Mouse (Mus musculus) forebrain, embryonic 11.5 days (tissue): Measurements from ENCODE around the gene Zbed6. TPM values are rescaled to one million over a fixed set of nuclear protein-coding genes. Genes with fewer than 3 reads are reported as not detected.
"Not testable (repeated sequence)": the region's sequence is repeated elsewhere in the genome, so short reads cannot be mapped to it uniquely, and the experiment has no call there.

Experiments
- ATAC-seq: fragments of 200-750 bp; cut with Nextera tagmentation; replicated peaks from 2 replicates; pipeline ENCODE4 v1.8.0; 2017; ENCODE audit warnings: moderate TSS enrichment; ENCODE audit not compliant: low FRiP score
- DNase-seq: peaks from one replicate; pipeline ENCODE4 v3.0.0-alpha.2; 2017; ENCODE audit warnings: low spot score
- H3K27ac ChIP-seq: fragments of 300-500 bp; sonication (generic); 2 replicates; pipeline ENCODE4 v1.5.1; 2014; ENCODE audit warnings: low read depth, low read length
- H3K27me3 ChIP-seq: fragments of 300-500 bp; sonication (generic); 2 replicates; pipeline ENCODE4 v1.6.1; 2014; ENCODE audit warnings: mild to moderate bottlenecking, low read length, mixed read lengths; ENCODE audit not compliant: control insufficient read depth, insufficient read depth
- H3K36me3 ChIP-seq: fragments of 300-500 bp; sonication (generic); 2 replicates; pipeline ENCODE4 v1.6.1; 2014; ENCODE audit warnings: mild to moderate bottlenecking, low read length, moderate library complexity, mixed read lengths; ENCODE audit not compliant: control insufficient read depth, insufficient read depth
- H3K4me1 ChIP-seq: fragments of 300-500 bp; sonication (generic); replicated peaks from 2 replicates; pipeline ENCODE4 v1.6.1; 2014; ENCODE audit warnings: low read length, mixed read lengths; ENCODE audit not compliant: control insufficient read depth, insufficient read depth
- H3K4me2 ChIP-seq: fragments of 300-500 bp; sonication (generic); 2 replicates; pipeline ENCODE4 v1.6.1; 2014; ENCODE audit warnings: low read depth, mild to moderate bottlenecking, low read length, moderate library complexity, mixed read lengths; ENCODE audit not compliant: severe bottlenecking
- H3K4me3 ChIP-seq: fragments of 300-500 bp; sonication (generic); 2 replicates; pipeline ENCODE4 v1.5.1; 2014; ENCODE audit warnings: low read depth, low read length
- H3K9ac ChIP-seq: fragments of 300-500 bp; sonication (generic); 2 replicates; pipeline ENCODE4 v1.6.1; 2014; ENCODE audit warnings: low read length
- H3K9me3 ChIP-seq: fragments of 300-500 bp; sonication (generic); 2 replicates; pipeline ENCODE4 v1.6.1; 2016; ENCODE audit warnings: low read length, mixed read lengths; ENCODE audit not compliant: control insufficient read depth
- WGBS: fragments of 180-500 bp; shearing (Covaris S2); extraction: QIAGEN DNeasy Blood & Tissue Kit; methylation state at CpG from one replicate; pipeline ENCODE4 v1.1.7; 2014; 5-methylcytosine and 5-hydroxymethylcytosine counted together
- polyA plus RNA-seq: library from polyadenylated mRNA; unstranded; fragments of >200 nt; fragmentation: Nextera tagmentation; extraction: Ambion mirVana; gene quantifications from 2 replicates; pipeline ENCODE4 v1.2.1, GENCODE M21; 2014

Gene Zbed6
- polyA plus RNA-seq: not detected in 2 replicates

- H3K9ac ChIP-seq: peak within 1 kb of the TSS; percentile 89
- H3K4me1 ChIP-seq: peaks cover 5% of the 10 kb centered on the region; the same call in 1 of the 2 replicates
- DNase-seq (peak; percentile 86), ATAC-seq (peak; percentile 81)
- H3K27ac ChIP-seq: peak within 1 kb of the TSS; percentile 77
- H3K4me3 ChIP-seq: peak within 1 kb of the TSS; percentile 88
- no peaks in the 10 kb centered on the region for H3K9me3 ChIP-seq
- peaks cover 3% of the 10 kb centered on the region; the same call in 1 of the 2 replicates for H3K36me3 ChIP-seq
- 2% methylated on average over 41 of the region's 41 CpGs for WGBS
- H3K27me3 ChIP-seq: no peaks in the 10 kb centered on the region
- H3K4me2 ChIP-seq: peak within 1 kb of the TSS; percentile 74
Observed at GRCm38 (mm10) chr1:133660466-133661202, at the start of gene Zbed6. Gene Zbed6, minus strand, starts transcription at chr1:133660885.

GRCm38 (mm10) chr1:133709292-133709691 lies 48.6 kb upstream of the Zbed6 start:
- 82% methylated on average over 3 of the region's 3 CpGs for WGBS
- no peaks in the 10 kb centered on the region for H3K36me3 ChIP-seq
- H3K27ac ChIP-seq: no peak overlapping the region
- DNase-seq (no peak), ATAC-seq (no peak)
- H3K9me3 ChIP-seq: no peaks in the 10 kb centered on the region
- no peak overlapping the region for H3K4me2 ChIP-seq
- no peak overlapping the region for H3K9ac ChIP-seq
- H3K4me3 ChIP-seq: no peak overlapping the region
- 0 out of 2 replicates have a peak, but pooled peaks cover 3% of the 10 kb centered on the region for H3K4me1 ChIP-seq
- H3K27me3 ChIP-seq: no peaks in the 10 kb centered on the region

GRCm38 (mm10) chr1:133701824-133702223 lies 41.1 kb upstream of the Zbed6 start:
- 8% methylated on average over 2 of the region's 2 CpGs for WGBS
- not testable (repeated sequence) for H3K27me3 ChIP-seq, H3K4me2 ChIP-seq, H3K4me1 ChIP-seq, DNase-seq, H3K27ac ChIP-seq, ATAC-seq, H3K36me3 ChIP-seq, H3K9ac ChIP-seq, H3K4me3 ChIP-seq, H3K9me3 ChIP-seq

GRCm38 (mm10) chr1:133697935-133698620 lies 37.4 kb upstream of the Zbed6 start:
- Histone ChIP-seq H3K9ac (no peak overlapping the region), H3K4me1 (peaks cover 2% of the 10 kb centered on the region; the same call in 1 of the 2 replicates), H3K4me3 (no peak overlapping the region), H3K4me2 (no peak overlapping the region), H3K27me3 (no peaks in the 10 kb centered on the region), H3K36me3 (no peaks in the 10 kb centered on the region), H3K9me3 (no peaks in the 10 kb centered on the region), H3K27ac (no peak overlapping the region)
- ATAC-seq: no peak
- 92% methylated on average over 12 of the region's 12 CpGs for WGBS
- no peak for DNase-seq

GRCm38 (mm10) chr1:133695901-133696300 lies 35.2 kb upstream of the Zbed6 start:
- no peaks in the 10 kb centered on the region for H3K36me3 ChIP-seq
- 43% methylated on average over 7 of the region's 7 CpGs for WGBS
- H3K27me3 ChIP-seq: no peaks in the 10 kb centered on the region
- H3K9ac ChIP-seq: no peak overlapping the region
- peak overlapping the region; percentile 26; the same call in 1 of the 2 replicates for H3K27ac ChIP-seq
- H3K4me3 ChIP-seq: no peak overlapping the region
- DNase-seq: peak; percentile 58
- no peaks in the 10 kb centered on the region for H3K9me3 ChIP-seq
- ATAC-seq: 0 out of 2 replicates have a peak, but pooled peaks have one; percentile 39
- H3K4me2 ChIP-seq: no peak overlapping the region
- H3K4me1 ChIP-seq: peaks cover 2% of the 10 kb centered on the region; the same call in 1 of the 2 replicates

- H3K36me3 ChIP-seq: no peaks in the 10 kb centered on the region
- H3K27ac ChIP-seq: no peak overlapping the region
- no peak overlapping the region for H3K4me2 ChIP-seq
- no peaks in the 10 kb centered on the region for H3K27me3 ChIP-seq
- ATAC-seq (no peak), DNase-seq (no peak)
- H3K9ac ChIP-seq: no peak overlapping the region
- H3K4me3 ChIP-seq: no peak overlapping the region
- H3K9me3 ChIP-seq: no peaks in the 10 kb centered on the region
- peaks cover 2% of the 10 kb centered on the region; the same call in 1 of the 2 replicates for H3K4me1 ChIP-seq
- 100% methylated on average over 1 of the region's 1 CpGs for WGBS
Observed at GRCm38 (mm10) chr1:133694876-133695275, 34.2 kb upstream of the Zbed6 start.

- DNase-seq: no peak
Observed at GRCm38 (mm10) chr1:133694301-133694700, 33.6 kb upstream of the Zbed6 start.

GRCm38 (mm10) chr1:133693536-133694114 lies 32.9 kb upstream of the Zbed6 start:
- no peak overlapping the region for H3K4me3 ChIP-seq
- ATAC-seq (no peak), DNase-seq (no peak)
- peaks cover 2% of the 10 kb centered on the region; the same call in 1 of the 2 replicates for H3K4me1 ChIP-seq
- H3K27ac ChIP-seq: no peak overlapping the region
- WGBS: 65% methylated on average over 11 of the region's 11 CpGs
- no peak overlapping the region for H3K9ac ChIP-seq
- no peak overlapping the region for H3K4me2 ChIP-seq
- no peaks in the 10 kb centered on the region for H3K9me3 ChIP-seq
- H3K27me3 ChIP-seq: no peaks in the 10 kb centered on the region
- no peaks in the 10 kb centered on the region for H3K36me3 ChIP-seq

More at GRCm38 (mm10) chr1:133694301-133694700, 33.6 kb upstream of the Zbed6 start:
- peaks cover 2% of the 10 kb centered on the region; the same call in 1 of the 2 replicates for H3K4me1 ChIP-seq
- no peaks in the 10 kb centered on the region for H3K27me3 ChIP-seq
- WGBS: 0% methylated on average over 1 of the region's 1 CpGs
- H3K9ac ChIP-seq: no peak overlapping the region
- no peaks in the 10 kb centered on the region for H3K9me3 ChIP-seq
- no peaks in the 10 kb centered on the region for H3K36me3 ChIP-seq
- no peak overlapping the region for H3K4me3 ChIP-seq
- no peak for ATAC-seq
- no peak overlapping the region for H3K27ac ChIP-seq
- H3K4me2 ChIP-seq: no peak overlapping the region
